Mouse (Mus musculus) heart, embryonic 12.5 days (tissue): ENCODE data around the gene Basp1. TPM values are rescaled to one million over a fixed set of nuclear protein-coding genes. Genes with fewer than 3 reads are reported as not detected.

ENCODE experiments used
- ATAC-seq: fragments of 200-750 bp; cut with Nextera tagmentation; 2 replicates; pipeline ENCODE4 v1.8.0; 2017; ENCODE audit warnings: moderate TSS enrichment, moderate library complexity; ENCODE audit not compliant: insufficient number of reproducible peaks, low FRiP score
- H3K27ac ChIP-seq: fragments of 300-500 bp; sonication (generic); 2 replicates; pipeline ENCODE4 v1.5.1; 2016; ENCODE audit warnings: mild to moderate bottlenecking, moderate library complexity; ENCODE audit not compliant: poor library complexity, severe bottlenecking
- H3K27me3 ChIP-seq: fragments of 300-500 bp; sonication (generic); replicated peaks from 2 replicates; pipeline ENCODE4 v1.6.1; 2016; ENCODE audit warnings: mild to moderate bottlenecking, moderate library complexity
- H3K36me3 ChIP-seq: fragments of 300-500 bp; sonication (generic); 2 replicates; pipeline ENCODE4 v1.6.1; 2016; ENCODE audit warnings: mild to moderate bottlenecking, moderate library complexity
- H3K4me1 ChIP-seq: fragments of 300-500 bp; sonication (generic); replicated peaks from 2 replicates; pipeline ENCODE4 v1.6.1; 2016; ENCODE audit warnings: mild to moderate bottlenecking
- H3K4me2 ChIP-seq: fragments of 300-500 bp; sonication (generic); 2 replicates; pipeline ENCODE4 v1.6.1; 2016; ENCODE audit warnings: mild to moderate bottlenecking, moderate library complexity
- H3K4me3 ChIP-seq: fragments of 300-500 bp; sonication (generic); 2 replicates; pipeline ENCODE4 v1.5.1; 2016; ENCODE audit warnings: mild to moderate bottlenecking
- H3K9ac ChIP-seq: fragments of 300-500 bp; sonication (generic); 2 replicates; pipeline ENCODE4 v1.6.1; 2016; ENCODE audit warnings: mild to moderate bottlenecking, moderate library complexity
- H3K9me3 ChIP-seq: fragments of 300-500 bp; sonication (generic); replicated peaks from 2 replicates; pipeline ENCODE4 v1.6.1; 2016; ENCODE audit warnings: mild to moderate bottlenecking, moderate library complexity
- WGBS: fragments of 180-500 bp; shearing (Covaris S2); methylation state at CpG from one replicate; pipeline ENCODE4 v1.1.7; 2016; 5-methylcytosine and 5-hydroxymethylcytosine counted together
- polyA plus RNA-seq: library from polyadenylated mRNA; unstranded; fragments of >200 nt; fragmentation: Nextera tagmentation; extraction: Ambion mirVana; gene quantifications from 2 replicates; pipeline ENCODE4 v1.2.1, GENCODE M21; 2016

Basp1 gene
- polyA plus RNA-seq, 1 experiment from 2014 or later: 18.4 TPM

DNA sequence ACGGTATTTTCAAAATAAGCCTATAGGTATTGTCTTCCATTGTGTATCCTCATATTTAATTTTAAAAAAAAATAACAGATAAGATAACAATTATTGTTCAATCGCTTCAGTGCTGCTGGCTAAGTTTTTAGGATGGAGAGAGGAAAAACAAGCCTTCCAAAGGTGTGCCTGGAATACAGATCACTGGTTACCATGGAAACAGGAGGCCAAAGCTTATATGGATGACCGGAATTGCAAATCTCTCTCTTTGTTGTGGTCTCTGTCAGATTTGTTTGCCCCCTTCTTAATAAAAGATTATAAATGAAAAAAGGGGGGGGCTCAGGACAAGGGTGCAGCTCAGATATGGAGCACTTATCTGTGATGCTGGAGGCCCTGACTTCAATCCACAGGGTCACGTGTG lies 2.4 kb upstream of the Basp1 start:
- Histone ChIP-seq H3K36me3 (no peaks in the 10 kb centered on the region), H3K27me3 (no peaks in the 10 kb centered on the region), H3K4me3 (no peak overlapping the region), H3K9ac (no peak overlapping the region), H3K27ac (no peak overlapping the region), H3K9me3 (no peaks in the 10 kb centered on the region), H3K4me1 (no peaks in the 10 kb centered on the region), H3K4me2 (no peak overlapping the region)
- WGBS: 71% methylated on average over 4 of the region's 4 CpGs
- ATAC-seq: no peak

DNA sequence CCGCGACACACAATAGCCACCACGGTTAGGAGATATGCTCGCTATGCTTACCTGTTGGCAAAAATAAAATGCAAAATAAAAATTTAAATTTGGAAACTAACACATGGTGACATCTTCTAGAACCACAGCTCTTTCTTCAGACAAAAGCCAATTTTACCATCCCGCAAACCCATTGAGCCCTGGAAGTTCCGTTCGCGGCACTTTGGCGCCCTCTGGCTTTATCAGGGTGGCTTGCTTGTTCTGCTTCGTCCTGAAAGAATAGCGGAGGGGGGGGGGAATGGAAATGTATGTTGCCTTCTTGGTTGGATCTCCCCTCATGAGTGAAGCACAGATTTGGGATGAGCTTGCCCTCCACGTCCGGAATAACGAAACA lies 1.2 kb upstream of the Basp1 start:
- ATAC-seq: peak; percentile 10; the same call in 1 of the 2 replicates
- H3K4me2 ChIP-seq: peak overlapping the region; percentile 93
- peak overlapping the region; percentile 72 for H3K4me3 ChIP-seq
- no peaks in the 10 kb centered on the region for H3K4me1 ChIP-seq
- 1% methylated on average over 14 of the region's 14 CpGs for WGBS
- no peak overlapping the region for H3K27ac ChIP-seq
- H3K9me3 ChIP-seq: no peaks in the 10 kb centered on the region
- H3K36me3 ChIP-seq: no peaks in the 10 kb centered on the region
- H3K9ac ChIP-seq: no peak overlapping the region
- H3K27me3 ChIP-seq: no peaks in the 10 kb centered on the region

DNA sequence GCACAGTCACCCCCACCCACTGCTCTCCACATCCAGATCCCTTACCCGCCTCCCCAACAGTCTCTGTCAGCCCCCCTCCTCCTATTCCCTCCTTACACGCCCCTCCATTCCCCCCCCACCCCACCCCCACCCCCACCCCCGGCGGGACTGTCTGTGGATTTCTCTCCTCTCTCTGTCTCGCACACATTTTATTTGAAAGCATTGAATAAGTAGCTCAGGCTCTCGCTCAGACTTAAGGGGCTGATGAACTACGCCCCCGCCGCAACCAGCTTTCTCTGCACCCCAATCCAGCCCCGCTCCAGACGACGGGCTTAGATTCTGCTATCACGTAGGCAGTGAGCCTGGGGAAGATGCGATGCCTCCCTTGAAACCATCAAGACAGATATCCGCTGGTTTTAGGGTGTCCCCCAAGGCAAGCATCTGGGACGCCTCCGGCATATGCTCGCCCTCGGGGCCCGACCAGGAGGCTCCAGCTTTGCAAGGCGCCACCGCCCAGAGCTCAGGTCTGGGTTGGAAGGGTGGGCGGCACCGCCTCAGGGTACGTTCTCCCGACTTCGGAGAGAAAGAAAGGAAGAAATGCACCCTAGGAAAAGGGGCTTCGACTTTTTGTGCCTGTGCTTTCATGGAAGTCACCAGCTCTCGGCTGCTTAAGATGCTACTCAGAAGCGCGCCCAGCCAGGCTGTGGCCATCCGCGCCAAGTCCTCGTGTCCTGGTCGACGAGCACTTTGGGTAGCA lies 615 bp upstream of the Basp1 start:
- Histone ChIP-seq H3K4me1 (no peaks in the 10 kb centered on the region), H3K27me3 (no peaks in the 10 kb centered on the region), H3K36me3 (no peaks in the 10 kb centered on the region), H3K9ac (peak overlapping the region; percentile 76), H3K4me3 (peak overlapping the region; percentile 72), H3K4me2 (peak overlapping the region; percentile 93), H3K27ac (no peak overlapping the region), H3K9me3 (no peaks in the 10 kb centered on the region)
- under 1% methylated on average over 34 of the region's 36 CpGs for WGBS
- peak; percentile 58 for ATAC-seq

DNA sequence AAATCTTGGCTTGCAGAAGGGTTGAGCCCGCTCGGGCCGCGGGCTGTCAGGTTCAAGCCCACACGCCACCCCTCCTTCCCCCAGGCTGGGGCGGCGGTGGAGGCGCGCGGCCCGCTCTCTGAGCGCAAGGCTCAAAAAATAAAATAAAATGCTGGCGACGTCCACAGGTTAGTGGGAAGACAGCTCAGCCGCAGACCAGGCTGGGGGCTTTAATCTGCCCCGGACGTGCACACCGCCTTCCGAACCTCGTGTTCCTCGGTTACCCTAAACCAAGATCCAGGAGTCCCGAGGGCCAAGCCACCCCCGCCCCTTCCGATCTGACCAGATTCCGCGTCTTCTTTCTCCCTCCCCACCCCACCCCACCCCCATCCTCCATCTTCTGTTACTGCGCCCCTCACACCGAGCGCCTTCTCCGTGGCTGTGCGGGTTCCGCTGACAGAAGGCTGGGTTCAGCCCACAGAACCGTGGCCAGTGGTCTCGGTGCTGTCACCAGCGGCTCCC lies 753 bp downstream of the Basp1 start:
- Histone ChIP-seq H3K4me3 (peak overlapping the region; percentile 72), H3K4me1 (no peaks in the 10 kb centered on the region), H3K9ac (peak overlapping the region; percentile 76), H3K9me3 (no peaks in the 10 kb centered on the region), H3K4me2 (peak overlapping the region; percentile 93), H3K36me3 (no peaks in the 10 kb centered on the region), H3K27me3 (no peaks in the 10 kb centered on the region), H3K27ac (peak overlapping the region; percentile 56; the same call in 1 of the 2 replicates)
- under 1% methylated on average over 30 of the region's 35 CpGs for WGBS
- ATAC-seq: peak; percentile 44

DNA sequence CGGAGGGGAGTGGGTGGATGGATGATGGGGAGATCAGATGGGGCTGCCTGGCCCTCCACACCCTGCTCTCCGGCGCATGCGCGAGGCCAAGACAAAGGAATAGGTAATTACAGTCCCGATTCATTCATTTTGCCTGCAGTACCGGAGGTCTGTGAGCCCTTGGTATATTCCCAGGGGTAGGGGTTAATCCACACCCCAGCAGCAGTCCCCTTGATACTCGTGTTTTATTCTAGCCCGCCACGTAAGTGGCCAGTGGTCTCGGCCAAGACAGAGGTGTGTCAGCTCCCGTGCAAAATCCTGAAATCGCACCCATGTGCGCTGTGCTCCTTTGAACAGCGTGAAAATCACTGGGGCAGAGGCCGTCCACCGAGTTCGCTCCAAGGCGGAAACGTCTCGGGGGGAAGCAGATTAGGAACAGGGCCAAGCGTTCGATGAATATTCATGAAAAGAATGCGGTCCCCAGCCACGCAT lies 1.4 kb downstream of the Basp1 start:
- ATAC-seq: peak; percentile 51
- peak overlapping the region; percentile 56; the same call in 1 of the 2 replicates for H3K27ac ChIP-seq
- WGBS: 1% methylated on average over 25 of the region's 25 CpGs

DNA sequence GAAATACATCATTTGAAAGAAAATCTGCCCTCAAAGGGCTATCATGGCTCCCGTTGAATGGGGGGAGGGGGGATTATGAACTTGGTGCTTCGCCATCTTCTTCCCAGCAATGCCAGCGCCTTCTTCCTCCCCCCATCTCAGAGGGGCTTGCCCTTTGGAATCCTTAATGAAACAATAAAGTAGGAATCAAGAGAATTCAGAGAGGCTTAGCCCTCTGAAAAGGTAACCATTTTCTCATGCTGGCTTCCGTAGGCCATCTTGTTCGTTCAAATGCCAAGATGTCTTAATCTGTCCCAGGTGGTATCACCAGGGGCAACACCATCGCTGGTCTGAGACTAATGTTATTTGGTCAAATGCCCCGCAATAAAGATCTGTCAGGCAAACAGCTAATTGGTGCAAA lies 2.1 kb downstream of the Basp1 start:
- Histone ChIP-seq H3K9ac (no peak overlapping the region), H3K4me3 (peak overlapping the region; percentile 72; the same call in 1 of the 2 replicates), H3K27me3 (no peaks in the 10 kb centered on the region), H3K4me1 (no peaks in the 10 kb centered on the region), H3K9me3 (no peaks in the 10 kb centered on the region), H3K36me3 (no peaks in the 10 kb centered on the region), H3K27ac (no peak overlapping the region), H3K4me2 (peak overlapping the region; percentile 93)
- ATAC-seq: no peak
- 66% methylated on average over 7 of the region's 7 CpGs for WGBS

More for the DNA sequence above, 1.4 kb downstream of the Basp1 start:
- H3K4me2 ChIP-seq: peak overlapping the region; percentile 93
- H3K27me3 ChIP-seq: no peaks in the 10 kb centered on the region
- no peaks in the 10 kb centered on the region for H3K36me3 ChIP-seq
- no peaks in the 10 kb centered on the region for H3K9me3 ChIP-seq
- H3K4me1 ChIP-seq: no peaks in the 10 kb centered on the region
- peak overlapping the region; percentile 76 for H3K9ac ChIP-seq
- peak overlapping the region; percentile 72 for H3K4me3 ChIP-seq

DNA sequence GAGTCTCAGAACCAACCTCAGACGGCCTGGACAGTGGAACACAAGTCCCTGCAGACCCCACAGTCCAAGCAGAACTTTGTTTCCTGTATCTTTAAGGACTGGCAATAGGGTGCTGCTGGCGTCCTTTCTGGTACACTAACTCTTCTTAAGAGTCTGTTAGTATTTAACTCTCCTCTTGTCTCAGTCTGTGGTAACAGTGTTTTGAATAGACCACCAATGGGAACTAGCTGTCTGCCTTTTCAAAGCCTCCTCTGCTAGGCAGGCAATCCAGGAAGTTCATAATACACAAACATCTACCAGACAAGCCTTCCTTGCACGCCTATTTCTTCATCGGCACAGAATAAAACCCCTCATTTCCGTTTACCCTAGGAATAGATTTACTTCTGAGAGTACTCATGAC lies 7.6 kb downstream of the Basp1 start:
- 81% methylated on average over 5 of the region's 5 CpGs for WGBS
- Histone ChIP-seq H3K4me3 (no peak overlapping the region), H3K4me1 (no peaks in the 10 kb centered on the region), H3K4me2 (no peak overlapping the region), H3K27me3 (no peaks in the 10 kb centered on the region), H3K9ac (no peak overlapping the region), H3K36me3 (no peaks in the 10 kb centered on the region), H3K9me3 (no peaks in the 10 kb centered on the region), H3K27ac (no peak overlapping the region)
- ATAC-seq: no peak

DNA sequence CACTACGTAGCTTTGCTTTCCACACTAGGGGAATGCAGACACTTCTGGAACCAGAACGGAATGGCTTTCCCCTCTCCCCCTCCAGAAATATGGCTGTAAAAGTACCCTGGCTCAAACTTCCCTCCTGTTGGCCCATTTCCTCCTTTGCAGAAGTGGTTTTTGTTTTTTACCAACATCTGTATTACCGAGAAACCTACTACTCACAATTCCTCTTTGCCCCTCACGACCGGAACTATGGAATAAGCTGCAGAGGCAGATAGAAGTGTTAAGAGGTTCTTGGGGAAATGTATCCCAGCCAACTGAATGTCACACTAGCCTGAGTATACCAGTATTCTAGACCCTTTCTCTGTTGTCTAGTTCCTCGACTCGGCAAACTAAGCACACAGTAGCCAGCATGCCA lies 9.7 kb downstream of the Basp1 start:
- Histone ChIP-seq H3K36me3 (no peaks in the 10 kb centered on the region), H3K9me3 (no peaks in the 10 kb centered on the region), H3K27ac (no peak overlapping the region), H3K4me2 (no peak overlapping the region), H3K4me1 (no peaks in the 10 kb centered on the region), H3K4me3 (no peak overlapping the region), H3K27me3 (no peaks in the 10 kb centered on the region), H3K9ac (no peak overlapping the region)
- 89% methylated on average over 7 of the region's 7 CpGs for WGBS
- ATAC-seq: no peak

DNA sequence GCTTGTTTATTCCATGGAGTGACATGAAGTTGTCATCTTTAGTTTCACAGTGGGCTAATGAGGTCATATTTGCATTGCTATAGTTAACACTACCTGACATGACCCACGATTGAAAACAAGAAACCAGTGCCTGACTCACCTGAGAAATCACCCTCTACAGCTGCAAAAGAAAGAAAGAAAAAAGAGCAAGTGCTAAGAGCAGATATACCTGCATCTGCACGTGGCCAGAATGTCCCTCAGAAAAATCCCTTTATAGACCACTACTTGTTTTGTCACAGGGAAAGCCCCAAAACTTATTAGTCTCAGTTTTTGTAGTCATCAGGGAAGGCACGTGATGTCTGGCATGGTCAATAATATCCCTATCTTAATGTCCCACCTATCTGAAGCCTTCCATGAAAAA lies 11.6 kb downstream of the Basp1 start:
- no peaks in the 10 kb centered on the region for H3K27me3 ChIP-seq
- H3K4me1 ChIP-seq: 0 out of 2 replicates have a peak, but pooled peaks cover 4% of the 10 kb centered on the region
- no peak for ATAC-seq
- no peak overlapping the region for H3K4me2 ChIP-seq
- 66% methylated on average over 3 of the region's 3 CpGs for WGBS
- no peak overlapping the region for H3K27ac ChIP-seq
- H3K9ac ChIP-seq: no peak overlapping the region
- no peaks in the 10 kb centered on the region for H3K9me3 ChIP-seq
- no peaks in the 10 kb centered on the region for H3K36me3 ChIP-seq
- no peak overlapping the region for H3K4me3 ChIP-seq

DNA sequence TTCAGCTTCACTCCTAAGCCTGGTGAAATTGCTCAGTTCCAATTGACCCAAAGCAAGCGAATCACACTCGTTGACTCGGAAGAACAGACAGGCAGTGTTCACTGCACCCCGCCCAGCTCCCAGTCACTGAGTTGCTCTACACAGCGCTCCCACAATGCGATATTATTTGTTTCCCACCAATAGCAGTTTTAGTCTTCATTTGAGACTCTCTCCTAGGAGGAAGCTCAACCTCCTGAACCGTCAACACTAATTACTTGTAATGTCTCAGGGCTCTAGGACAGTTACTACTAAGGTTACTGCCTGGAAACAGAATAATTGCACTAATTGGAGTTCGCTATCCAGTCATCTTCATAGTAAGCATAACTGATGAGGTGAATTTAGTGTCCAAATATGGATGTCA lies 13.3 kb downstream of the Basp1 start:
- Histone ChIP-seq H3K36me3 (no peaks in the 10 kb centered on the region), H3K27ac (no peak overlapping the region), H3K9me3 (no peaks in the 10 kb centered on the region), H3K4me3 (no peak overlapping the region), H3K9ac (no peak overlapping the region), H3K4me2 (no peak overlapping the region), H3K4me1 (0 out of 2 replicates have a peak, but pooled peaks cover 4% of the 10 kb centered on the region), H3K27me3 (no peaks in the 10 kb centered on the region)
- ATAC-seq: no peak
- WGBS: 85% methylated on average over 8 of the region's 8 CpGs

DNA sequence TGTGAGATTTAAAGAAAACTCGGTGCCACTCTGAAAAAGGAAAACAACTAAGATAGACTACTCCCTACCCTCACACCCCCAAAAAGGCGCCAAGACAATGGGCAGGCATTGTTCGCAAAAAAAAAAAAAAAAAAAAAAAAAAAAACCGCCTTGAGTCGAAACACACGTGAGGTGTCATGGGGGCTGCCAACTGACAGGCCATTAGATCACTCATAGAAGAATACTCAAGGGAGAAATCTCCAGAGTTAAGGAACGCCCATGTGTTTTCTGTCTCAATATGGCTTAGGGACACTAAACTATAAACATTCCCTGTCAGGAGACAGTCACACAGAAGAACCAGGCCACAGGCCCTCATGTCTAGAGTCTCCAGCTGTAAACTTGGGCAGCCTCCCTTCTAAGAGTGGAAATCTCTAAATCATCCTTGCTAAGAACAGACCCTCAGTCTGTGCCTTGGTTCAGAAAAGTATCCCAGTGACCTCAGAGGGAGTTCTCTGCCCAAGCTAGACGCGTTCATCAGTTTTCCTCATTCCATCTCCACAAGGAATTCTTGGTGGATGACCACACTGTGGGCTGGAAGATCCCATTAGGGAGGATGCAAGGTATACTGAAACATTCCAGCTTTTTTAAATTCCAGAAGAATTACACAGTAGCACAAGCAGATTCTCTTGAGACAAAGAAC lies 17.5 kb downstream of the Basp1 start:
- H3K4me1 ChIP-seq: 0 out of 2 replicates have a peak, but pooled peaks cover 4% of the 10 kb centered on the region
- H3K4me3 ChIP-seq: no peak overlapping the region
- ATAC-seq: no peak
- no peak overlapping the region for H3K27ac ChIP-seq
- H3K9ac ChIP-seq: no peak overlapping the region
- H3K27me3 ChIP-seq: no peaks in the 10 kb centered on the region
- 64% methylated on average over 9 of the region's 9 CpGs for WGBS
- H3K4me2 ChIP-seq: no peak overlapping the region
- no peaks in the 10 kb centered on the region for H3K9me3 ChIP-seq
- no peaks in the 10 kb centered on the region for H3K36me3 ChIP-seq
